Mouse (Mus musculus): ENCODE measurements around the gene Fars2. TPM values are rescaled to one million over a fixed set of nuclear protein-coding genes. Genes with fewer than 3 reads are reported as not detected.

The Fars2 gene
- polyA plus RNA-seq, 1 experiment, result 28.4 TPM

GRCm38 (mm10) chr13:36513126-36513525 is 395.9 kb downstream of the Fars2 start:
- Histone ChIP-seq H3K27ac (ENCODE audit: insufficient read depth, low read length) (no peak overlapping the region), H3K4me1 (ENCODE audit: control insufficient read depth, insufficient read depth, low read length) (peaks cover 3% of the 10 kb centered on the region; the same call in 1 of the 2 replicates), H3K4me3 (replicated peaks; ENCODE audit: insufficient read depth, low read depth, low read length) (no peak overlapping the region), H3K27me3 (ENCODE audit: control insufficient read depth, insufficient read depth, low read length) (no peaks in the 10 kb centered on the region)
- TF ChIP-seq CTCF (IDR thresholded peaks at IDR 0.05; ENCODE audit: borderline replicate concordance, insufficient read depth, low read depth, low read length) (no peak), POLR2A (IDR thresholded peaks at IDR 0.05; ENCODE audit: borderline replicate concordance, insufficient read depth, low read length) (no peak)
- DNase-seq, result no peak
- WGBS, result 47% methylated on average over 1 of the region's 1 CpGs

DNA sequence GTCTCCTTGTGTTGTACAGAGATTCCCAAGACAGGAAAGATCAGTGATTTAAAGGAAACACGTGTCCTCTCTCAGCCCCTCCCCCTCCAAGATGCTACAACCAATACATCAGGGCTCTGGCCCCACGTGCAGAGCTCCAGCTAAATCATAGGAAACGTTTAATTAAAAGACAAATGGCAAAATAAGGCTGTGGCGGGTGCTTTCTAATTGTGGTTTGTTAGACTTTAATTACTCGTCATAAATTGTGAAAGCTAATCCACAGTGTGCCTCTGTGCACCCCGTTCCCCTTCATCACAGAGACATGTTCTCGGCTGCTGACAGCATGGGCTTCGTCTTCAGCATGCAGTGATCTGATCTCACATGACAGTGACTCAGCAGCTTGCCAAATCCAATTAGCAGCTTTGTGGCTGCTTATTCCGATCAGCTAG is 400.9 kb downstream of the Fars2 start:
- 19% methylated on average over 9 of the region's 9 CpGs for WGBS
- no peak for DNase-seq
- H3K4me3 ChIP-seq (replicated peaks; ENCODE audit: insufficient read depth, low read depth, low read length), result no peak overlapping the region
- no peak overlapping the region for H3K27ac ChIP-seq (ENCODE audit: insufficient read depth, low read length)
- TF ChIP-seq CTCF (IDR thresholded peaks at IDR 0.05; ENCODE audit: borderline replicate concordance, insufficient read depth, low read depth, low read length) (no peak), POLR2A (IDR thresholded peaks at IDR 0.05; ENCODE audit: borderline replicate concordance, insufficient read depth, low read length) (no peak)
- peaks cover 7% of the 10 kb centered on the region for H3K4me1 ChIP-seq (ENCODE audit: control insufficient read depth, insufficient read depth, low read length)
- H3K27me3 ChIP-seq (ENCODE audit: control insufficient read depth, insufficient read depth, low read length), result no peaks in the 10 kb centered on the region

DNA sequence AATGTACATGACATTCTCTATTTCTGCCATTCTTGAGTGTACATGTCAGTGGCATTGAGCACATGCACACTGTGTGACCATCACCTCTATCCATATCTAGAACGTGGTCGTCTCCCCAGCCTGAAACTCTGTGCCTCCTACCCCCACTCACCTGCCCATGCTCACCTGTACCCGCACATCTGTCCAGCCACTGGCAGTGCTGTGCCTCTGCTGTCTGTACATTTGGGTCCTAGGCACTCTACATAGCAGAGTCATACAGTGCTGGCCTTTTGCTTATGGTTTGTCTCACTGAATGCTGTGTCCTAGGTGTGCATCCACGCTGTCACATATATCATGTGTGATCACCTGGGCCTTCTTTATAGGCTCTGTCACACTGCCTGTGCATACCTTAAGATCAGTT is 410.5 kb downstream of the Fars2 start:
- DNase-seq, result no peak
- Histone ChIP-seq H3K4me1 (ENCODE audit: control insufficient read depth, insufficient read depth, low read length) (no peaks in the 10 kb centered on the region), H3K27me3 (ENCODE audit: control insufficient read depth, insufficient read depth, low read length) (no peaks in the 10 kb centered on the region), H3K4me3 (replicated peaks; ENCODE audit: insufficient read depth, low read depth, low read length) (no peak overlapping the region), H3K27ac (ENCODE audit: insufficient read depth, low read length) (no peak overlapping the region)
- no peak for TF ChIP-seq POLR2A (IDR thresholded peaks at IDR 0.05; ENCODE audit: borderline replicate concordance, insufficient read depth, low read length)
- TF ChIP-seq CTCF (IDR thresholded peaks at IDR 0.05; ENCODE audit: borderline replicate concordance, insufficient read depth, low read depth, low read length), result no peak
- 93% methylated on average over 4 of the region's 4 CpGs for WGBS

- H3K27ac ChIP-seq (ENCODE audit: insufficient read depth, low read length), result no peak overlapping the region
- TF ChIP-seq POLR2A (IDR thresholded peaks at IDR 0.05; ENCODE audit: borderline replicate concordance, insufficient read depth, low read length), result no peak
- no peak for TF ChIP-seq CTCF (IDR thresholded peaks at IDR 0.05; ENCODE audit: borderline replicate concordance, insufficient read depth, low read depth, low read length)
- WGBS, result 33% methylated on average over 8 of the region's 8 CpGs
- H3K4me1 ChIP-seq (ENCODE audit: control insufficient read depth, insufficient read depth, low read length), result peaks cover 2% of the 10 kb centered on the region; the same call in 1 of the 2 replicates
- no peak overlapping the region for H3K4me3 ChIP-seq (replicated peaks; ENCODE audit: insufficient read depth, low read depth, low read length)
- H3K27me3 ChIP-seq (ENCODE audit: control insufficient read depth, insufficient read depth, low read length), result no peaks in the 10 kb centered on the region
- DNase-seq, result no peak
Observed at GRCm38 (mm10) chr13:36528223-36528895, 411.1 kb downstream of the Fars2 start.

GRCm38 (mm10) chr13:36529467-36530039 is 412.3 kb downstream of the Fars2 start:
- H3K27ac ChIP-seq (ENCODE audit: insufficient read depth, low read length), result no peak overlapping the region
- WGBS, result 94% methylated on average over 5 of the region's 5 CpGs
- DNase-seq, result no peak
- peaks cover 5% of the 10 kb centered on the region for H3K4me1 ChIP-seq (ENCODE audit: control insufficient read depth, insufficient read depth, low read length)
- TF ChIP-seq CTCF (IDR thresholded peaks at IDR 0.05; ENCODE audit: borderline replicate concordance, insufficient read depth, low read depth, low read length), result no peak
- TF ChIP-seq POLR2A (IDR thresholded peaks at IDR 0.05; ENCODE audit: borderline replicate concordance, insufficient read depth, low read length), result no peak
- no peak overlapping the region for H3K4me3 ChIP-seq (replicated peaks; ENCODE audit: insufficient read depth, low read depth, low read length)
- no peaks in the 10 kb centered on the region for H3K27me3 ChIP-seq (ENCODE audit: control insufficient read depth, insufficient read depth, low read length)

- H3K27me3 ChIP-seq (ENCODE audit: control insufficient read depth, insufficient read depth, low read length), result no peaks in the 10 kb centered on the region
- no peak for DNase-seq
- TF ChIP-seq CTCF (IDR thresholded peaks at IDR 0.05; ENCODE audit: borderline replicate concordance, insufficient read depth, low read depth, low read length), result no peak
- TF ChIP-seq POLR2A (IDR thresholded peaks at IDR 0.05; ENCODE audit: borderline replicate concordance, insufficient read depth, low read length), result no peak
- H3K27ac ChIP-seq (ENCODE audit: insufficient read depth, low read length), result no peak overlapping the region
- WGBS, result 56% methylated on average over 1 of the region's 1 CpGs
- peaks cover 5% of the 10 kb centered on the region for H3K4me1 ChIP-seq (ENCODE audit: control insufficient read depth, insufficient read depth, low read length)
- H3K4me3 ChIP-seq (replicated peaks; ENCODE audit: insufficient read depth, low read depth, low read length), result no peak overlapping the region
Observed at GRCm38 (mm10) chr13:36530852-36531251, 413.6 kb downstream of the Fars2 start.

DNA sequence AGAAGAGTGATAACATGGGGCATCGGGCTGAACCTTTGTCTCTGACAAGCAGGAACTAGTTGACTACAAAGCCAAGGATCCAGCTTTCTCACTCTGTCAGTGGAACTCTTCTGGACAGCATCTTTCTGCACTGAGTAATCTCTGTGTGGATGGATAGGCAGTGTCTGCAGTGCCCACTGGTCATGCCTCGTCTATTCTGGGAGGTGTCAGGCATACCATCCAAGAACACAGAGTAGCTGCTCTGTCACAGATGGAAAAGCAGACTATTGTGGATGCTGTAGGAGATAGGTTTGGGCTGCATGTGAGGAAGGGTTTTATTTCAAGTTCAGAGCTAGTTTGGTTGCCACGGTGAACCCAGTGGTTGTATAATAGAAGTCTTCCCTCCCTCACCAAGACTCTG is 414.7 kb downstream of the Fars2 start:
- no peak for DNase-seq
- 62% methylated on average over 3 of the region's 3 CpGs for WGBS
- Histone ChIP-seq H3K27me3 (ENCODE audit: control insufficient read depth, insufficient read depth, low read length) (no peaks in the 10 kb centered on the region), H3K4me3 (replicated peaks; ENCODE audit: insufficient read depth, low read depth, low read length) (no peak overlapping the region), H3K4me1 (ENCODE audit: control insufficient read depth, insufficient read depth, low read length) (peaks cover 5% of the 10 kb centered on the region), H3K27ac (ENCODE audit: insufficient read depth, low read length) (no peak overlapping the region)
- TF ChIP-seq CTCF (IDR thresholded peaks at IDR 0.05; ENCODE audit: borderline replicate concordance, insufficient read depth, low read depth, low read length) (no peak), POLR2A (IDR thresholded peaks at IDR 0.05; ENCODE audit: borderline replicate concordance, insufficient read depth, low read length) (no peak)

DNA sequence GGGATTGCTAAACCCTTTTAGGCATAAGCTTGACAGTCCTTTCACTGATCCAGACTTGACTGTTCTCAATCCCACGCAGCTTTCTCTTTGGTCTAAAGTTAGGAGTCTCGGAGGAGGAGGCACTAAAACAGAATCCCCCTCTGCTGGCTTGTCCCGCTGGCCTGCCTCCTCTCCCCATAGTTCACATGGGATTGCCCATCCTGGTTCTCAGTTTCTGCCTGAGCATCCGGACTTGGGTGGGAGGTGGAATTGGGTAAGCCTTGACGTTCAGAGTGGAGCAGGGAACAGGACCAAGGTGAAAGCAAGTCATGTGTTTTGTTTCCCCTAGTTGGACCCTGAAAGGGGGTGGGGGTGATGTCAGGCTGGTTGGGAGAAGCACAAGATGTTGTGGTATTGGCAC is 415.9 kb downstream of the Fars2 start:
- Histone ChIP-seq H3K27me3 (ENCODE audit: control insufficient read depth, insufficient read depth, low read length) (no peaks in the 10 kb centered on the region), H3K4me1 (ENCODE audit: control insufficient read depth, insufficient read depth, low read length) (peaks cover 5% of the 10 kb centered on the region), H3K27ac (ENCODE audit: insufficient read depth, low read length) (no peak overlapping the region), H3K4me3 (replicated peaks; ENCODE audit: insufficient read depth, low read depth, low read length) (no peak overlapping the region)
- DNase-seq, result no peak
- no peak for TF ChIP-seq CTCF (IDR thresholded peaks at IDR 0.05; ENCODE audit: borderline replicate concordance, insufficient read depth, low read depth, low read length)
- no peak for TF ChIP-seq POLR2A (IDR thresholded peaks at IDR 0.05; ENCODE audit: borderline replicate concordance, insufficient read depth, low read length)
- 77% methylated on average over 5 of the region's 5 CpGs for WGBS
